Mouse (Mus musculus) liver, embryonic 15.5 days (tissue): ENCODE data around the gene Filip1. TPM values are rescaled to one million over a fixed set of nuclear protein-coding genes. Genes with fewer than 3 reads are reported as not detected.

Source experiments
- ATAC-seq: fragments of 200-750 bp; cut with Nextera tagmentation; 2 replicates; pipeline ENCODE4 v1.8.0; 2017; ENCODE audit warnings: moderate number of reproducible peaks, mild to moderate bottlenecking, moderate library complexity; ENCODE audit not compliant: insufficient read depth
- H3K27ac ChIP-seq: fragments of 300-500 bp; sonication (generic); replicated peaks from 2 replicates; pipeline ENCODE4 v1.5.1; 2015; ENCODE audit warnings: mild to moderate bottlenecking, inconsistent platforms
- H3K27me3 ChIP-seq: fragments of 300-500 bp; sonication (generic); 2 replicates; pipeline ENCODE4 v1.6.1; 2015; ENCODE audit warnings: mild to moderate bottlenecking, inconsistent platforms
- H3K36me3 ChIP-seq: fragments of 300-500 bp; sonication (generic); replicated peaks from 2 replicates; pipeline ENCODE4 v1.6.1; 2015; ENCODE audit warnings: moderate library complexity, mild to moderate bottlenecking, inconsistent platforms
- H3K4me1 ChIP-seq: fragments of 300-500 bp; sonication (generic); replicated peaks from 2 replicates; pipeline ENCODE4 v1.6.1; 2015; ENCODE audit warnings: inconsistent platforms
- H3K4me2 ChIP-seq: fragments of 300-500 bp; sonication (generic); 2 replicates; pipeline ENCODE4 v1.6.1; 2015; ENCODE audit warnings: moderate library complexity, mild to moderate bottlenecking, inconsistent platforms
- H3K4me3 ChIP-seq: fragments of 300-500 bp; sonication (generic); replicated peaks from 2 replicates; pipeline ENCODE4 v1.5.1; 2015; ENCODE audit warnings: mild to moderate bottlenecking, inconsistent platforms
- H3K9ac ChIP-seq: fragments of 300-500 bp; sonication (generic); 2 replicates; pipeline ENCODE4 v1.6.1; 2015; ENCODE audit warnings: moderate library complexity, mild to moderate bottlenecking, inconsistent platforms
- H3K9me3 ChIP-seq: fragments of 300-500 bp; sonication (generic); replicated peaks from 2 replicates; pipeline ENCODE4 v1.6.1; 2016; ENCODE audit warnings: inconsistent platforms
- WGBS: fragments of 180-500 bp; shearing (Covaris S2); methylation state at CpG from one replicate; pipeline ENCODE4 v1.1.7; 2015; ENCODE audit warnings: mixed read lengths; ENCODE audit not compliant: insufficient replicate concordance; 5-methylcytosine and 5-hydroxymethylcytosine counted together
- polyA plus RNA-seq: library from polyadenylated mRNA; unstranded; fragments of >200 nt; fragmentation: Nextera tagmentation; extraction: Ambion mirVana; gene quantifications from 2 replicates; pipeline ENCODE4 v1.2.1, GENCODE M21; 2015

Gene Filip1
- polyA plus RNA-seq, 1 experiment from 2014 or later: 0.67 TPM

DNA sequence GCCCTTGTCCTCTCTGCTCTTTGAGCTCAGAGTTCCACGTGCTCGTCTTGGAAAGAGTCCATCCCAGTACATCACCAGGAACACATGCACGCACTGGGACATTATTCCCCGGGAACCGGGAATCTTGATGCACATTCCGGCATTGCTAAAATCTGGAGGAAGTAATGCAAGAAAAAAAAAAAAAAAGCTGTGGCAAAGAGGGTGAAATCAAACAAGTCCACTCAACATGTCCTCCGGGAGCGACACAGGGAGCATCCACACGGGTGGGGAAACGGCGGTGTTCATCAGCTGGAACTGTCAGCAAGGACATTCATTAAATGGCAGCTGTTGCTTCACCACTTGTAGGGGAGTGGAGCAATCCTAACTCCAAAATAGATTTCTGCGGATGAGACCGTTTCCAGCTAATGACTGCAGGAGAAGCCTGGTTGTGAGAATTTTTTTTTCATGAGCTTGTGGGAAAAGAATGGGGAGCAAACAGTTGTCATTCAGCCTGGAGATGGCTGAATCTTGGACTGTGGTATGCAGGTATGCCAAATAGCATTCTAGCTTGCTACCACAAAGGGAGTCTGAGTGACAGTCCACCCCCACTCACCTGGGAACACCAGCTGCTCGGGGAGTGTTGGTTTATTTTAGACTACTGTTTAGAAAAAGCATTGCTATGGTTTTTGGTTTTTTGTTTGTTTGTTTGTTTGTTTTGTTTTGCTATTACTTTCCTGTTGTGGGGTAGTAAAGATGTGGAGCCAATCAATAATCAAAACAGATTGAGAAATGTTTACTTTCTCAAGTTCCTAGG is 46.9 kb downstream of the Filip1 start:
- H3K36me3 ChIP-seq: no peaks in the 10 kb centered on the region
- no peaks in the 10 kb centered on the region for H3K4me1 ChIP-seq
- H3K9ac ChIP-seq: no peak overlapping the region
- H3K9me3 ChIP-seq: no peaks in the 10 kb centered on the region
- no peak overlapping the region for H3K4me3 ChIP-seq
- no peak overlapping the region for H3K27ac ChIP-seq
- 73% methylated on average over 14 of the region's 14 CpGs for WGBS
- no peak overlapping the region for H3K4me2 ChIP-seq
- ATAC-seq: no peak
- H3K27me3 ChIP-seq: no peaks in the 10 kb centered on the region

DNA sequence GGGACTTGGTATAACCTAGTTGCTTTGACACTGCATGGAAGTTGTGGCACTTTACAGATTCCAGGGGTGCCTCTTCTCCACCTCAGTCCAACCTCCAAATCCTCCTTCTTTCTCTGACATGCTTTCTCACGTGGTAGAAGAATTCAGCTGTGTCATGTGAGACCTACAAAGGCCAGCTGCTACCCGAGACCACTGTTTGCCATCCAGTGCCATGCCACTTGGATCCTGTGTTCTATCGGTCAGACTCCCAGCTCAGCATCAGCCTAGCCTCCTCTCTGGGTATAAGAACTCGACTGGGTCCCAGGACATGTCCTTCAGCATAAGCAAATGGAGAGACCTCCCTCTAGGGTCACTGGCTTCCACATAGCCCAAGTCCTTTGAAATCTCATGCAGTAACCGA is 47.6 kb downstream of the Filip1 start:
- no peaks in the 10 kb centered on the region for H3K4me1 ChIP-seq
- H3K4me2 ChIP-seq: no peak overlapping the region
- no peaks in the 10 kb centered on the region for H3K27me3 ChIP-seq
- 63% methylated on average over 5 of the region's 5 CpGs for WGBS
- no peaks in the 10 kb centered on the region for H3K36me3 ChIP-seq
- H3K4me3 ChIP-seq: no peak overlapping the region
- no peak overlapping the region for H3K27ac ChIP-seq
- no peaks in the 10 kb centered on the region for H3K9me3 ChIP-seq
- H3K9ac ChIP-seq: no peak overlapping the region
- ATAC-seq: no peak

DNA sequence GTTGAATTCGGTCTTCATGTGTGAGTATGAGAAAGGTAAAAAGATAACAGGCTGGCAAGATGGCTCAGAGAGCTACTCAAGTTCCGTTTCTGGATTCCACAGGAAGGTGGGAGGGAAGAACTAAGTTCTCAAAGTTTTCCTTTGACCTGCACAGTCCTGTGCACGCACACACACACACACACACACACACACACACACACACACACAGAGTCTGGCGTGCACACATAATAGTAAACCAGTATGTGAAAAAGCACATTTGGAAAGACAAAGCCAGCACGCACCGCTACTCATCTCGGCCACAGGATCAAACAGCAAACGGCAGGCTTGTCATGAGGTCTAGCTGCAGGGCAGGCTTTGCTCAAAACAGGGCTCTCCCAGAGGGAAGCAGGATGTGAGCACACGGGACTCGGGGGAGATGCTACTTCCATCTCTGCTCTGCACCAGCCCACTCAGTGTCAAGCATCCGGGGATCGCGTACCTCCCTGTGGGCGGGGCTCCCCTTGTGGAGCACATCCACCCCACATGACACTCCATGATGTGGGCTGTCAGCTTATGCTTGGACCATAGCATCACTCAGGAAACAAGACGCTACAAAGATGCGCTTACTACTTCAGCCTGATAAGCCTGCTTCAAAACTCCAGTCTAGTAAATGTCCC is 50.9 kb downstream of the Filip1 start:
- Histone ChIP-seq H3K27ac (no peak overlapping the region), H3K9me3 (no peaks in the 10 kb centered on the region), H3K36me3 (no peaks in the 10 kb centered on the region), H3K4me3 (no peak overlapping the region), H3K9ac (no peak overlapping the region), H3K4me1 (no peaks in the 10 kb centered on the region), H3K4me2 (no peak overlapping the region), H3K27me3 (no peaks in the 10 kb centered on the region)
- WGBS: 55% methylated on average over 16 of the region's 16 CpGs
- ATAC-seq: peak; percentile 34; the same call in 1 of the 2 replicates

DNA sequence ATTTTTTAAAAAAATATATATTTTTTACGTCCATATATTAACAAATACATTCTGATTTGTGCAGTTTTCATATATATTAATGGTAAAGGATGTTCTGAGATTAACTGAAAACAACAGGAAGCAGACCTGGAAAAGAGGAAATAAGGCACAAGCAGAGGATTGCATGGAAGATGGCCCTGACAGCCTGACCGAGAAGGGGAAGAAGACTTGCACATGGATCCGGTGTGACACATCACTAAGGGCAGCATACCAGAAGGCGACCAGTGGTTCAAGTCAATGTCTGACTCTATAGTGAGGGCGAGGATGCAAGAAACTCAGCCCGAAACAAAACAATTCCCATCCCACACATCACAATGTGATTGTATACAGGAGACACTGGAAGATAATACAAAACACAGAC is 52.2 kb downstream of the Filip1 start:
- H3K4me3 ChIP-seq: no peak overlapping the region
- 47% methylated on average over 6 of the region's 6 CpGs for WGBS
- no peak overlapping the region for H3K9ac ChIP-seq
- H3K4me1 ChIP-seq: no peaks in the 10 kb centered on the region
- no peaks in the 10 kb centered on the region for H3K9me3 ChIP-seq
- H3K27me3 ChIP-seq: no peaks in the 10 kb centered on the region
- no peak overlapping the region for H3K27ac ChIP-seq
- ATAC-seq: no peak
- H3K4me2 ChIP-seq: no peak overlapping the region
- H3K36me3 ChIP-seq: no peaks in the 10 kb centered on the region

DNA sequence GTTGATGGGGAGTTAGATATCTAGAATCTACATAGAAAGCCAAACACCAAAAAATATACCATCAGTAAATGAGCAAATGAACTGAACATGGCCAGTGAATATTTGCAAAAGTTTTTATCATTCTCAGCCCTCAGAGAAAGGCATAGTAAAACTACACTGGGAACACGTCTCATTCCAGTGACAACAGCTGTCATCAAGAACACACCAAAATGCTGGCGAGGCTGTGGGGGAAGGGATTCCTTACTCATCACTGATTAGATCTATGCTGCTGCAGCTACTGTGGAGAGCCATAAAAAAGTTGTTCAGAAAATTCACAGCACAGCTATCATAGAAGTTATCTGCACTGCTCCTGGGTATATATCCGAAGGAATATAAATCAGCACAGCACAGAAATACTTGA is 54.3 kb downstream of the Filip1 start:
- Histone ChIP-seq H3K4me1 (no peaks in the 10 kb centered on the region), H3K36me3 (no peaks in the 10 kb centered on the region), H3K27ac (no peak overlapping the region), H3K9me3 (no peaks in the 10 kb centered on the region), H3K4me3 (no peak overlapping the region), H3K27me3 (no peaks in the 10 kb centered on the region), H3K4me2 (no peak overlapping the region), H3K9ac (no peak overlapping the region)
- no peak for ATAC-seq
- 32% methylated on average over 3 of the region's 3 CpGs for WGBS

DNA sequence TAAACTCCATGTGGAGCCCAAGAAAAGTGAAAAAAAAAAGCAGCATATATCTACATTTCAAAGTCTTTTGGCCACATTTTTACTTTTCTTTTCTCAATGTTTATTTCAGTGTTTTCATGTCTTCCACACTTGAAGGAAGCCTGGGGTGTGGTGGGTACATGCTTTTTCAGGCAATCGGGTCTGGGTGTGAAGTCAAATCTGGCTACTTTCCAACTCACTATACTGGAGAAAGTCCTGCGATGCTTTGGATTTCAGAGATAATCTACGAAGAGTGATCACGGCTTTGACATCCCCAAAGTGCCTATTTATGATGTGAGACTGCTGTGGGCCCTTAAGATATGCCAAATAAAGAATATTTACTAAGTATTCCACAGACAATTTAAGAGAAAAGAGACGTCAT is 57.7 kb downstream of the Filip1 start:
- no peaks in the 10 kb centered on the region for H3K27me3 ChIP-seq
- no peaks in the 10 kb centered on the region for H3K9me3 ChIP-seq
- no peak for ATAC-seq
- no peaks in the 10 kb centered on the region for H3K36me3 ChIP-seq
- no peak overlapping the region for H3K9ac ChIP-seq
- no peak overlapping the region for H3K4me3 ChIP-seq
- no peaks in the 10 kb centered on the region for H3K4me1 ChIP-seq
- 63% methylated on average over 5 of the region's 5 CpGs for WGBS
- H3K27ac ChIP-seq: no peak overlapping the region
- H3K4me2 ChIP-seq: no peak overlapping the region

DNA sequence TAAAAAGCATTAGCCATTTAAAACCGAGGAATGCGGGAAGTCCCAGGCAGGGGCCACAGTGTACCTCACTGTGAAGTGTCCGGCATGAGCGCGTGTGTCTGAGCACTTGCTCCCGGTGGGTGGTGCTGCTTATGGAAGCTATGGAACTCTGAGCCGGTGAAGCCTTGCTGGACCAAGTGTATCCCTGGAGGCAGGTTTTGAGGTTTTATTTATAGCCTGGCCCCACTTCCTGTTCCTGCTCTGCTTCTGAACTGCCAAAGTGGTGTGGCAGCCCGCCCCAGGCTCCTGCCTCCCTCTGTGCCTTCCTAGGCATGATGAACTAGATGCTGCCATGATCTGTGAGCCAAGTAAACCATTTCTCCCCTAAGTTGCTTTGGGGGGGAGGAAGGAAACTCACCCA is 60.7 kb downstream of the Filip1 start:
- WGBS: 58% methylated on average over 8 of the region's 8 CpGs
- Histone ChIP-seq H3K27ac (no peak overlapping the region), H3K36me3 (no peaks in the 10 kb centered on the region), H3K4me2 (no peak overlapping the region), H3K27me3 (no peaks in the 10 kb centered on the region), H3K4me1 (peaks cover 9% of the 10 kb centered on the region), H3K9ac (no peak overlapping the region), H3K9me3 (no peaks in the 10 kb centered on the region), H3K4me3 (no peak overlapping the region)
- no peak for ATAC-seq

DNA sequence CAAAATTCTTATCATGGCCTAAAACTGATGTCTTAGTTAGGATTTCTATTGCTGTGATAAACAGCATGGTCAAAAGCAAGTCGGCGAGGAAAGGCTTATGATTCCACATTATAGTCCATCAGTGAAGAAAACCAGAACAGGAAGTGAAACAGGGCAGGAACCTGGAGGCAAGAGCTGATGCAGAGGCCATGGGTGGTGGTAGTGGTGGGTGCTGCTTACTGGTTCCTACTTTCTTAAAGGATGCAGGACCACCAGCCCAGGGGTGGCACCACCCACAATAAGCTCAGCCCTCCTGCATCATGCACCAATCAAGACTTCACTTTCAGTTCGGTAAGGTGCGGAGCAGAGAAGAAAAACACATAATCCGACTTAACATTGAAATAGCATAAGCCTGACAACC is 61.3 kb downstream of the Filip1 start:
- WGBS: 62% methylated on average over 5 of the region's 5 CpGs

DNA sequence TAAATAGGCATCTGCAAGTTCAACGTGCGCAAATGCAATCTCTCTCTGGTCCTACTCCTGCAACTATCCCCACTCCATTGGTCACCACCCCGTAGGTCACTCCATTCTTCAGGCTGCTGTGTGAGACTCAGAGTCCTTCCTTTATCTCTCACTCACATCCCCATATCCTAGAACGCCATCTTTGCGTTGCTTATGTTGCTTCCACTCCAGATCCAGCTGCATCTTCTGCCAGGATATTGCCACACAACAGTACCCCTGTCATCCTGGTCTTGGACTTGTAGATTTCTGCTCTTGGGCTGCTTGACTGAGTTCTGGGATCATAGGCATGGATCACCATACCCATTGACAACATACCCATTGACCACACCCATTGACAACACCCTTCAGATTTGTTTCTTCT is 62.0 kb downstream of the Filip1 start:
- H3K4me3 ChIP-seq: no peak overlapping the region
- no peak for ATAC-seq
- no peaks in the 10 kb centered on the region for H3K9me3 ChIP-seq

More for the DNA sequence above, 61.3 kb downstream of the Filip1 start:
- no peak for ATAC-seq
- peaks cover 9% of the 10 kb centered on the region for H3K4me1 ChIP-seq
- no peak overlapping the region for H3K27ac ChIP-seq
- no peaks in the 10 kb centered on the region for H3K9me3 ChIP-seq
- no peaks in the 10 kb centered on the region for H3K27me3 ChIP-seq
- H3K36me3 ChIP-seq: no peaks in the 10 kb centered on the region
- H3K4me2 ChIP-seq: no peak overlapping the region
- H3K9ac ChIP-seq: no peak overlapping the region
- no peak overlapping the region for H3K4me3 ChIP-seq

DNA sequence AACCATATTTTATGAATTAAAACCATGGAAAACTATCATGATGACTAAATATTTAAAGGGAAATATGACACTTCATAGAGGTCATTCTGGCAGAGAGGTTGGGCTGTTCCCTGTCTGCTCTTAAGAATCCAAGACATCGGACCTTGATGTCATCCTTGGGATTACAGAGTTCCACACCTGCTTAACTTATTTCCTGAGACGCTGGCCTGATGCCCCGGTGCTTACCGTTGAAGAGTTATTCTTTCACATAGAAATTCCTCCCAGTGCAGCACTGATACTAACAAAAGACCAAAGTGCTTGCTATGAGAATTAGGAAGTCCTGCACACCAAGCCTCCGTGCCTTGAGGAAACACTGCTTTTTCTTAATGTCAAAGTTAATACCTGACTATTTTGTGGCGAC is 62.6 kb downstream of the Filip1 start:
- Histone ChIP-seq H3K36me3 (no peaks in the 10 kb centered on the region), H3K4me2 (no peak overlapping the region), H3K9ac (no peak overlapping the region), H3K4me1 (peaks cover 9% of the 10 kb centered on the region), H3K9me3 (no peaks in the 10 kb centered on the region), H3K27ac (no peak overlapping the region), H3K27me3 (no peaks in the 10 kb centered on the region), H3K4me3 (no peak overlapping the region)
- no peak for ATAC-seq
- 65% methylated on average over 6 of the region's 6 CpGs for WGBS

More for the DNA sequence above, 62.0 kb downstream of the Filip1 start:
- WGBS: 71% methylated on average over 5 of the region's 5 CpGs
- H3K9ac ChIP-seq: no peak overlapping the region
- no peaks in the 10 kb centered on the region for H3K36me3 ChIP-seq
- no peak overlapping the region for H3K27ac ChIP-seq
- H3K4me2 ChIP-seq: no peak overlapping the region
- peaks cover 9% of the 10 kb centered on the region for H3K4me1 ChIP-seq
- no peaks in the 10 kb centered on the region for H3K27me3 ChIP-seq

DNA sequence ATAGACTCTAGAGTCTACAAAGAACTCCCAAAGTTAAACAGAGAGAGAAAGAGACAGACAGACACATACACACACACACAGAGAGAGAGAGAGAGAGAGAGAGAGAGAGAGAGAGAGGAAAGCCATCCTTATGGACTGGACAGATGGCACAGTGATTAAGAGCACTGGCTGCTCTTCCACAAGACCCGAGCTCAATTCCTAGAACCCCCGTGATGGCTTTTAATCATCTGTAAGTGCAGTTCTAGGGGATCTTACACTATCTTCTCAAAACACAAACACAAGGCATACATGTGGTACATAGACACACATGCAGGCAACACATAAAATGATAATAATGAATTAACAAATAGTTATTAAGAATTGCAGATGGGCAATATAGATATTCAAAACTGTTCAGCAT is 64.3 kb downstream of the Filip1 start:
- ATAC-seq: peak; percentile 67
- Histone ChIP-seq H3K4me2 (no peak overlapping the region), H3K27me3 (no peaks in the 10 kb centered on the region), H3K36me3 (no peaks in the 10 kb centered on the region), H3K4me3 (no peak overlapping the region), H3K9me3 (no peaks in the 10 kb centered on the region), H3K4me1 (peaks cover 9% of the 10 kb centered on the region), H3K9ac (no peak overlapping the region), H3K27ac (no peak overlapping the region)
- 18% methylated on average over 2 of the region's 2 CpGs for WGBS
